Mouse (Mus musculus) colon, adult 2 months (tissue): ENCODE results near the gene Cd2bp2. TPM values are rescaled to one million over a fixed set of nuclear protein-coding genes. Genes with fewer than 3 reads are reported as not detected.

Experiments used
- polyA plus RNA-seq: library from polyadenylated mRNA; depleted of rRNA; stranded (reverse); fragments of >200 nt; gene quantifications from 2 replicates; pipeline ENCODE4 v1.2.3, GENCODE M21; 2012; rRNA removed

Cd2bp2 gene
- polyA plus RNA-seq = 17.7 and 20.8 TPM in 2 replicates

GRCm38 (mm10) chr7:127195544-127196295 is at the start of gene Cd2bp2:
TSS of gene Cd2bp2 (minus strand) at chr7:127196050.

GRCm38 (mm10) chr7:127243870-127244657 is 48.2 kb upstream of the Cd2bp2 start, which contains the start of gene Zfp771:
TSS of gene Zfp771 (plus strand) at chr7:127244274.

GRCm38 (mm10) chr7:127232622-127233367 is 36.9 kb upstream of the Cd2bp2 start, which contains the start of the genes Zfp553 and Sept1:
TSS of gene Zfp553 (plus strand) at chr7:127233061.
TSS of gene Sept1 (minus strand) at chr7:127233130.

DNA sequence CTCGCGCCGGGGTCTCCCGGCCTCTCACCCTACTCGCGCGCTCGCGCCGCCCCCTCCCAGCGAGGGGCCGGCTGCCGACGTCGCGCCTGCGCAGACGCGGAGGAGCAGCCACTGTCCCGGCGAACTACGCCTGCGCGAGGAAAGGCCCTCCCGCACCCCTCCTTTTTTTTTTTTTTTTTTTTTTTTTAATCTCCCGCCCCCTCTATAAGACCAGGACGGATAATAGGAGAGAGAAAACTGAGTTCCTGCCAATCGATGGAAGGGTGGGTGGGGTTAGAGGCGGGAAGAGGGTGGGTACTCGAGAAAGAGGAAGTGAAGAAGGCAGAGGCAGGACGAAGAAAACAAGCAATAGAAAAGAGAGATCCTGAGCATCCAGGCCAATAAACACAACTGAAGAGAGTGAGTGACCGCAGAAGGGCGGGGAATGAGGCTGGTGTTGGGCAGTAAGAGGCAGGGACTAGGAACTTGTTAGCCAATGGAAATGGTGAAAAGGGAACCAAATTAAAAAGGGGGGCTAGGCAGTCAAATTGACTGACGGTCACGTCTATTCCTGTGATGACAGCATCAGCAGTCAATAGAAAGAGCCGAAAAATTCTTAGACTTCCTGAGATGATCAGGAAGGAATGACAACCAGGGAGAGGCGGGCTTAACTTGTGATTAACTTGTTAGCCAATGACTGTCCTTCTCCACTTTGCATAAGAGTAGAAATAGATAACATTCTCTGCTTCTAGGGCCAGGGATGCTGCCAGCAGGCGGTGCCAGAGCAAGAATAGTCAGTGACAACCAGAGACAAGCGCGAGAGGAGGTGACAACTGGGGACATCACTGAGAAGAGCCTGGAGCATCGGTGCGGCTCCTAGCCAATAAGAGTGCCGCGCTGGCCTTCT is 12.9 kb upstream of the Cd2bp2 start, which contains the start of gene Mylpf:
TSS of gene Mylpf (plus strand) at position 338 of the 886 bp plus-strand sequence.

GRCm38 (mm10) chr7:127208295-127208552 is 12.4 kb upstream of the Cd2bp2 start, which contains the start of gene Tbc1d10b:
TSS of gene Tbc1d10b (minus strand) at chr7:127208468.

Other genes starting within 250 kb of the Cd2bp2 start
- gene Asphd1, start 246.5 kb downstream of the Cd2bp2 start, polyA plus RNA-seq = 0.51 and 0.92 TPM in 2 replicates
- gene Sez6l2, start 245.5 kb downstream of the Cd2bp2 start, polyA plus RNA-seq = 5.1 and 5.3 TPM in 2 replicates
- gene Cdipt, start 220.1 kb downstream of the Cd2bp2 start, polyA plus RNA-seq = 248 and 339 TPM in 2 replicates
- gene Cdiptos, start 220.0 kb downstream of the Cd2bp2 start, polyA plus RNA-seq = 0.65 and 0.88 TPM in 2 replicates
- gene Mvp, start 181.4 kb downstream of the Cd2bp2 start, polyA plus RNA-seq = 270 and 280 TPM in 2 replicates
- 3.0 and 4.5 TPM in 2 replicates for gene Pagr1b, start 179.6 kb downstream of the Cd2bp2 start, polyA plus RNA-seq
- 0.86 and 12.8 TPM in 2 replicates for gene Pagr1a, start 178.7 kb downstream of the Cd2bp2 start, polyA plus RNA-seq
- 35.5 and 40.3 TPM in 2 replicates for gene Gm42742, start 175.0 kb downstream of the Cd2bp2 start, polyA plus RNA-seq
- gene Prrt2, start 174.8 kb downstream of the Cd2bp2 start, polyA plus RNA-seq = 7.0 and 8.9 TPM in 2 replicates
- 182 and 234 TPM in 2 replicates for gene Maz, start 169.0 kb downstream of the Cd2bp2 start, polyA plus RNA-seq
- 6.3 and 6.9 TPM in 2 replicates for gene Kif22, start 153.6 kb downstream of the Cd2bp2 start, polyA plus RNA-seq
- 4,054 and 4,768 TPM in 2 replicates for gene Zg16, start 108.7 kb downstream of the Cd2bp2 start, polyA plus RNA-seq
- 21.2 and 21.4 TPM in 2 replicates for gene AI467606, start 104.7 kb downstream of the Cd2bp2 start, polyA plus RNA-seq
- gene Qprt, start 73.8 kb downstream of the Cd2bp2 start, polyA plus RNA-seq = 0.65 and 0.79 TPM in 2 replicates
- gene Spn, start 58.2 kb downstream of the Cd2bp2 start, polyA plus RNA-seq = 1.9 and 2.2 TPM in 2 replicates
- 36.0 and 42.8 TPM in 2 replicates for gene Tbc1d10b, start 12.4 kb upstream of the Cd2bp2 start, polyA plus RNA-seq
- 0.43 and 0.79 TPM in 2 replicates for gene Mylpf, start 12.8 kb upstream of the Cd2bp2 start, polyA plus RNA-seq
- 12.1 and 13.0 TPM in 2 replicates for gene Zfp553, start 37.0 kb upstream of the Cd2bp2 start, polyA plus RNA-seq
- 14.1 and 15.4 TPM in 2 replicates for gene Sept1, start 37.1 kb upstream of the Cd2bp2 start, polyA plus RNA-seq
- gene Zfp771, start 48.2 kb upstream of the Cd2bp2 start, polyA plus RNA-seq = 99.4 and 116 TPM in 2 replicates
- 67.0 and 72.9 TPM in 2 replicates for gene Dctpp1, start 64.7 kb upstream of the Cd2bp2 start, polyA plus RNA-seq
- gene Sephs2, start 78.0 kb upstream of the Cd2bp2 start, polyA plus RNA-seq = 34.1 and 39.1 TPM in 2 replicates
- 3.6 and 5.0 TPM in 2 replicates for gene Itgal, start 100.2 kb upstream of the Cd2bp2 start, polyA plus RNA-seq
- gene Zfp768, start 149.5 kb upstream of the Cd2bp2 start, polyA plus RNA-seq = 50.1 and 52.5 TPM in 2 replicates
- gene Zfp747, start 180.0 kb upstream of the Cd2bp2 start, polyA plus RNA-seq = 13.0 and 13.4 TPM in 2 replicates
- gene 9130019O22Rik, start 191.1 kb upstream of the Cd2bp2 start, polyA plus RNA-seq = 4.5 and 4.7 TPM in 2 replicates
- gene E430018J23Rik, start 197.6 kb upstream of the Cd2bp2 start, polyA plus RNA-seq = 9.8 and 10.4 TPM in 2 replicates
- 7.7 and 7.9 TPM in 2 replicates for gene Zfp764, start 210.8 kb upstream of the Cd2bp2 start, polyA plus RNA-seq
- 24.4 and 29.7 TPM in 2 replicates for gene Zfp688, start 226.0 kb upstream of the Cd2bp2 start, polyA plus RNA-seq